Mouse (Mus musculus) cerebellum, adult 9-10 months (tissue): Measurements from ENCODE around the gene Prex1.
"Not testable (repeated sequence)": the region's sequence is repeated elsewhere in the genome, so short reads cannot be mapped to it uniquely, and the experiment has no call there.

Experiments used
- DNase-seq: peaks from one replicate; pipeline ENCODE4 v3.0.0; 2022

Gene Prex1

DNA sequence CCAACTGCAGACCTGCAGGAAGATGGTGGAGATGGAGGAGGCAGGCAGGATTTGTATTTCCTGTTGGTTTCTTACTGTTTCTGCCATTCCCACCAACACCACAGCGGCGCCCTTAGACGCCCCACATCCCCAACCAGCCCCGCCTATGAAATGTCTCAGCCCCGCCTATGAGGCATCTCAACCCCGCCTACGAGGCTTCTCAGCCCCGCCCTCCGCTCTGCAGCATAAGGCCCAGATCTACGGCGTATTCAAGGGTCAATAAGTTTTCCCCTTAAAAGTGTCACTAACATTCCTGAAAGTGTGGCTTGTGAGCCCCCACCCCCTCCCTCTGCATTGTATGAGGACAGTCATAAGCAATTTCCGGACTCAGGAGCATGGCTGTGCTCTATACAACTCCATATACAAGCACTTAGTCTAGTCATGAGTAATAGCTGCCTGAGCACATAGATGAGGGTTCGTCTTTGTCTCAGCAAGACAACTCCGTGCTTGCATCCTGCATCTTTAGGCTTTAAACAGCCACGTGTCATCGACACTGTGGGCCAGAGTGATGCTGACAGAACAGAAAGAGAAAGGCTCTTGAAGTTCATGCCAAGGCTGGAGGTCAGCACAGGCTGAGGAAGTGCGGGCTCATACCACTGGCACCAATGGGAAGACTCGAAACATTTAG, 160.0 kb downstream of the Prex1 start:
- DNase-seq: no peak

DNA sequence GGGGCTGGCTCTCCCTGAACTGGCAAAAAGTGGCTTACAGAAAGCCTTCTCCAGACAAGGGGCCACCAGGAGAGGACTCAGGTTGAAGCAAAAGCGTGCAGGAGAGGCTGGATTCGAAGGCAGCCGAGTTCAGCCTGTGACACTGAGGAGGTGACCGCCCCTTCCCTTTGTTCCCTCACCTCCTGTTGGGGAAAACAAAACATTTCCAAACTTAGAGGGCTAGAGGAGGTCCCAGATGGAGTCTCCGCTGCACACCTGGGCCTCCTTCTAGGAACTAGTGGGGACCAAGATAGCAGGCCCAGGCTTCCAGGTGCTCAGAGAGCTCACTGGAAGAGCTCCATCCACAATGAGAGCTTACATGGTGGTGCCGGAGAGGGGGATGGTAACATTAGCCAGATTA, 161.0 kb downstream of the Prex1 start:
- no peak for DNase-seq

DNA sequence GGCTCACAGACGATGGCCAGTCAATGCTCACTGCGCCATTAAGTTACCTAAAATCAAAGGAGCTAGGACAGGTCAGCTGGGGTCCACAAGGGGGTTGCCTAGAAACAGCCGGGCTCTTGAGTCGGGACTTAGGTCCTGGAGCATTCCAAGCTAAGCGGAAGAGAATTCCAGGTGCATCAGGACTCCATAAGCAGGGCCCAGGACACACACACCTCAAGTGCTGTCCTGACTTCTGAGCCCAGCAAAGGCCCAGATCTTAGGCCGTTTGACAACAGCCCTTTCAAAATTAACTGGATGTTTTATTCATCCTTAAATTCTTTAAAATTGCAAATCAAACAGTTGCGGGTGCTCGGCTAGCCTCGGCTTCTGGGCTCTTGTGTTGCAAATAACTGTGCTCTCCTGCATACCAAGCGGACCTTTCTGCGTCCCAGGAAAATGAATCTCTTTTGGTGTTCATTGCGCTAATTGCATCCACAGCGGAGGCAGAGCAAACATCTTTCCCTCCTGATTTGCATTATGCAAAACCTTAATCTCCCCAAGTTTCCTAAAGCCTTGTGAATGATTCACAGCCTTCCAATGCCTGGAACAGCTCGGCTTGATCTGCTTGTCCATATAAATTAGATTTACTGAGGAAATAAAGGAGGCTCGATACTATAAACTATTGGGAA, 161.7 kb downstream of the Prex1 start:
- no peak for DNase-seq

DNA sequence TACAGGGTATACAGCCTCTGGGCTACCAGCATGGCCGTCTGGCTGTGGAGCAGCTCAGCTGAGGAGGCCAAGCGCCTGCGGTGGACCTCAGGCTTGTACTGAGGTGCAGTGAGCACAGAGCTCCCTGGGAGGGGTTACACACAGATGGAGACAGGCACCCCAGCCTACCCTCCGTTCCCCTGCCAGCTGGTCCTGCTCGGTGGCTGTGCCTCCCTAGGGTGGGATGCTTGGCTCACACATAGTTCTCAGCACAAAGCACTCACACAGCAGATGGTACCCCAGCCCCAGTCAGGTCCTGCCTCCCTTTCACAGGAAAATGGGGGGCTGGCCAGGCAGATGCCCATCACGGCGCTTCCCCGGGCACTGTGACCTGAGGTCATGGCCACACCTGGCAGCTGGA, 163.8 kb downstream of the Prex1 start:
- DNase-seq: no peak

DNA sequence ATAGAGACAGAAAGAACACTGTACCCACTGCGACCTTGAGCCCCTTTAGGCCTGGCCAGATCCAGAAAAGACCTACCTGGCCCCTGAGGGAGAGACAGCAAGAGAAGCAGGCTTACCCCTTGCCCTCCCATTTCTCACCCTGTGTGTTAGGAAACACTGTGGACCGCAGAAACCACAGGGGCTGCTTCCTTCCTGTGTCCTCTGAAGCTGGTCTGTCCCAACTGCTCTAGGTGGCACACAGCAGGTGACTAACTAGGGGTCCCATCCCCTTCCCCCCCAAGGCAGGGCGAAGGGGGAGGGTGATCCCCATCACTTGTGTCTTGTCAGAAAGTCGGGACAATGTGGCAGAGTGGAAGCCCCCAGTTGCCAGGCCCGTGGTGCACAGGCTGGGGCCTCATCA, 164.6 kb downstream of the Prex1 start:
- no peak for DNase-seq

DNA sequence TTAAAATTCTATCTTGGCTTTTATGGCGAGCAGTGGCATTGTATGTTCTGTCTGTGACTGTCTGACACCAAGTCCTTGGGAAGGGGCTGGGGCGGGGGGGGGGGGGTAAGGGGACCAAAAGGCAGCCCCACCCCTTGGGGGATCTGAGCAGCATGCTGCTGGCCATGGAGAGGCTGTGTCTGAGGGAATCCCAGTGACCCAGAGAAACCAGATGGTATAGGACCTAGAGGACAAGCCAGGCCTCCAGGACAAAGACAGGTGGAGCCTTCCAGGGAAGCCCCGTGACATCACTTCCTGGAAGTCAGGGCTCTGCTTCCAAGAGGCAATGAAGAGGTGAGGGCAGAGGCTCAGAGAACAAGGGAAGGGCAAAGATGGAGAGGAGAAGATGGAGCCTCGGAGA, 168.1 kb downstream of the Prex1 start:
- no peak for DNase-seq

DNA sequence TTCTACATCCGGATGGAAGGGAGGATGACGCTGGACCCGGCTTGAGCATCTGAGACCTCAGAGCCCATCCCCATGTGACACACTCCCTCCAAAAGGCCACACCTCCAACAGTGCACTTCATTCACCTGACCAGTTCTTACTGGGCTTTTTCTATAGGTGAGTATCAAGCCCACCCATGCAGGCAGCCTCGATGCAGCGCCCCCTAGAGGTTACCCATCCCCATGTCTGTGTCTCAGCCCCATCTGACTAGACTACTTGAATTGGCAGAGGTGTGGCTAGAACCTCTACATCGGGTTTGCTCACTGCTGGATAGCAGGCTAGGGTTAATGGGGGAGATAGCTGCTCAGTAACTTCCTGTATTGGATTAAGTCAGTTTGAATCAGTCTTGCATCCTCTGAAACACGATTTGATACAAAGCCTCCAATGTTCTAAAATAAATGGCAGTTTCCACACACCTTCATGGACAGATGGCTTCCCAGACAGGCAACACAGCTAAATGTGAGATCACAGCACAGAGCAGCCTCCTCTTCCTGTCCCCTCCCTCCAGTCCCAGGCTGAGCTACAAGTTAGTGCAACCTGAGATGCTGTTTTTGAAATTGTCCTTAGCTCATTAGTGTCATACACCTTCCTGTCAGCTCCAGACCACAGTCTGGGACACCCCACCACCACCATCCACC, 168.9 kb downstream of the Prex1 start:
- no peak for DNase-seq

DNA sequence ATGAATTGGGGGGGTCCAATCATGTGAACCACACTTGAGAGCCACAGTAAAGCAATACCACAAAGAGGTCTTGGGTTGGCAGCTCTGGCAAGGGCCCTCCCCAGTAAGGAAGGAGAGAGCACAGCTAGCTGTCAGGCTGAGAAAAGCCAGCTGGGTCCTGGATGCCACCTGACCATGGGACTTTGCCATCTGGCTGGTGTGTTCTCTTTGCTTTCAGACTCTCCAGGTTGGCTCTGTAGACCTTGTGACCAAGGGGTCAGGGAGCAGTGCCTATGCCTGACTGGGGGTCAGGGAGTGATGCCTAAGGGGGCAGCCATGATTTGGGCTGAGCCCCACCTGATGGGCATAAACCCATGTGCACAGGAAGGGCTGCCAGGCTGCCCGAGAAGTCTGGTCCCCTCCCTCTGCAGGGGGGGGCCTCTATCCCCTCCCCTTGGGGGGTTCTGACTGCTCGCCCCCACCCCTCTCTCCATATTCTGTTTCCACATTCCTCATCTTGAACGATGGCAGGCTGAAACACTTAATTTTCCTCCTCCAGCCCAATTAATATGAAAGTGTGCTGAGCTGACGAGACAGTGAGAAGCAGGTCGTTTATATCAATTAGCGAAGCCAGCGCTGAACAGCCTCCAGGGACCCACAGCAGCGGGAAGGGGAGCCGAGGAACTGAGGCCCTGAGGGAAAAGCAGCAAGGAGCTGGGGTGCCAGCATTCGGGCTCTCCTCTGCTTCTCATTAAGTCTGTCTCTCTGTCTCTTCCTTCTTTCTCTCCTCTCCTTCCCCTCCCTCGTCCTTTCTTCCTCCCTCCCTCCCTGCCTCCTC, 172.3 kb downstream of the Prex1 start:
- no peak for DNase-seq

DNA sequence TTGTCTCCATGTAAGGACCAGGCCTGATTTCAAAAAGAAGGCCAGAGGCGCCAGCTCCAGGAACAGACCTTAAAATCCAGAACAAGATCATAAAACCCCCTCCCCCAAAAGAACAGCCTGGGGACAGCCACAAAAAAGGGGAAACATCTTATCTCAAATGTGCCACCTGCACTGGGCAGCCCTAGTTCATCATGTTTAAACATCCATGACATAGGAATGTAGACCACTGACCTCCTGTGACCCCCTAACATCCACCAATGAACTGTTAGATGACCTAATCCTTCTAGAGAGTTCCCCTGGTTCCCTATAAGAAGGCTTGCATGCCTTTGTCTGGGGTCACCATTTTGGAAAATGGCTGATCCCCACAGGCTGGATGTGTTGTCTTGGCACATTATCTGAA, 173.4 kb downstream of the Prex1 start:
- no peak for DNase-seq

DNA sequence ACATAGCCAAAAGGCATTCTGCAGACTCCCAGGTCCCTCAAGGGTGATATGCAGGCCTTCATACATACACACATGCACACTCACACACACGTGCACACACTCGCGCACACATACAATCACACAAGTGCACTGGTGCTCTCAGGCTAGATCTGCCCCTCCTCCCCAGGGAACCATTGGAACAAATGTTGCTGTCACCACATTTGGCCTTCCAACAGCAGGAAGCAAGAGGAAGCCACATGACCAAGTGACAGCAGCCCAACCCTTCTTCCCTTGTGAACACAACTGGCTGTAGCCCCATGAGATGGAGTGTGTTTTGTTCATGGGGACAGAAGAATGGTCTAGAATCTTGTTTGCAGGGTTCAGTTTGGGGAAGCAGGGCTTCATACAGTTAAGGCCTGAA, 176.7 kb downstream of the Prex1 start:
- DNase-seq: no peak

GRCm38 (mm10) chr2:166535519-166535918, 178.1 kb downstream of the Prex1 start:
- DNase-seq: no peak

- peak; percentile 10 for DNase-seq
Measured at GRCm38 (mm10) chr2:166526204-166526603, 187.4 kb downstream of the Prex1 start.

- DNase-seq: no peak
Measured at GRCm38 (mm10) chr2:166523156-166523890, 190.3 kb downstream of the Prex1 start.

DNA sequence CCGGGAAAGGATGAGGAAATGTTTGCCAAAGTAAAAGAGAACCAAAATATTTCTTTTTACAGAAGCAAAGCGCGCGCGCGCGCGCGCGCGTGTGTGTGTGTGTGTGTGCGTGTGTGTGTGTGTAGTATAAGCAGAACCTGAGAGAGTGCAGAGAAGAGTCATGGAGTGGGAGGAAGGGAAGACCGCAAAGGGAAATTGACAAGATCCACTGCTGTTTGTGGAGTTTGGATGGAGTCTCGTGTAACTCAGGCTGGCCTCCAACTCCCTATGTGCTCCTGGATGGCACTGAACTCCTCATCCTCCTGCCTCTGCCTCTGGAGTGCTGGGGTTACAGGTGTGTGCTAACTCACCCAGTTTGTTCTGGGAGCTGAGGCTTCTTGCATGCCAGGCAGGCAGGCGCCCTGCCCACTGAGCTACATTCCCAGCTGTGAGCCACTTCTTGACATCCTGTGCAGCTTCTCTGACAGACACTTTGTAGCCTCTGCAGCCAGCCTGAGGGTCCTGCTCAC, 191.0 kb downstream of the Prex1 start:
- no peak for DNase-seq

GRCm38 (mm10) chr2:166521878-166522611, 191.6 kb downstream of the Prex1 start:
- no peak for DNase-seq

DNA sequence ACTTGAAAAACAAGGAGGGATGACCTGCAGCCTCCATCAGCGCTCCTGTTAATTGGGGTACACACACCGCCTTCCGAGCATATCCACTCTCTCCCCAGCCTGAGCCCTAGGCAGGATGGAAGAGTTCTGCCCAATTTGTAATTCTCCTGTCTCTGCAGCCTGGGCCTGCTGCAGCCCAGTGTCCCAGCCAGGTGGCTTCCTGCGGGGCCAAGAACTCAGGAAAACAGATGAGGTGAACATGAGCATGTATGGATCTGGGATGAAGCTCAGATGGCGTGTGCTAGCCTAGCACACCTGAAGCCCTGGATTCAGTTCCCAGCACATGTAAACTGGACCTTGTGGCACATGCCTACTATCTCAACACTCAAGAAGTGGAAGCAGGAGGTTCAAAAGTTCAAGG, 192.2 kb downstream of the Prex1 start:
- DNase-seq: no peak

- DNase-seq: no peak
Measured at GRCm38 (mm10) chr2:166520536-166520935, 193.1 kb downstream of the Prex1 start.

GRCm38 (mm10) chr2:166517392-166518174, 196.0 kb downstream of the Prex1 start:
- not testable (repeated sequence) for DNase-seq

DNA sequence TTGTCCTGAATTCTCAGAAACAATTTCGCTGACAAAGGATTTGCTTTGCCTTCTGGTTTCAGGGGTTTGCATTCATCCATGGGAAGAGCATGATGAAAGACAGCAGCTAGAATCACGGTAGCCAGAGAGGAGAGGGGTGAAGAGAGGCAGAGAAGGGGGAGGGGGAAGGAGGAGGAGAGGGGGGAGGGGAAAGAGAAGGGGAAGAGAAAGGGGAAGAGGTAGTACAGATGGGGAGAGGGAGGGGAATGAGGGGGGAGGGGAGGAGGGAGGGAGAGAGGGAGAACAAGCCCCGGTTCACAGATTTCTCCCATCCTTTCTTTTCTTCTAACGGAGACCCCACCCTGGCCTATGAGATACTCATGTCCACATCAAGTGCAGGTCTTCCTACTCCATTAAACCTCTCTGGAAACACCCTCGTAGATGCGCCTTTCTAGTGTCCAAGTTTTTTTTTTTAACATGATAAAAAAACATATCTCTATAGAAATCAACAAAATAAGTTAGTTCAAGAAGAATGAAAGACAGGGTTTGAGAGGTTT, 196.7 kb downstream of the Prex1 start:
- no peak for DNase-seq
